In genomic region chr12:85373591-85374560, GRCm38 (mm10) we compare ENCODE assay signal across 8 mouse cellular contexts. TPM values are rescaled to one million over a fixed set of nuclear protein-coding genes. Genes with fewer than 3 reads are reported as not detected.
DNase-seq lines count a peak whose midpoint lies in the region; ATAC-seq and TF ChIP-seq lines count a peak whose summit lies in the region.

No protein-coding gene starts in this region.

- peaks cover 39% of the 10 kb centered on the region for H3K4me1 ChIP-seq in hindbrain, embryonic 13.5 days (replicated peaks)

- no peaks in the 10 kb centered on the region for H3K27me3 ChIP-seq in Patski
- no peaks in the 10 kb centered on the region for H3K27me3 ChIP-seq in hindbrain, embryonic 13.5 days

- 2% methylated on average over 50 of the region's 53 CpGs for WGBS in hindbrain, embryonic 13.5 days

- peak; percentile 85 for ATAC-seq in Patski
- ATAC-seq in hindbrain, embryonic 13.5 days (ENCODE audit: low FRiP score): peak; percentile 75
- ATAC-seq in megakaryocyte, adult 5-6 weeks (ENCODE audit: poor library complexity, severe bottlenecking): peak; percentile 76

- peak overlapping the region; percentile 78 for H3K4me2 ChIP-seq in hindbrain, embryonic 13.5 days

- in situ Hi-C loops in Patski (cut with MboI; ENCODE audit: low pct_unique_long_range_greater_than_20kb): no loop called here

- no peaks in the 10 kb centered on the region for H3K9me3 ChIP-seq in hindbrain, embryonic 13.5 days

- DNase-seq in Patski (ENCODE audit: low read depth, low spot score): no peak
- peak; percentile 56 for DNase-seq in cerebellum, adult 9-10 months
- DNase-seq in frontal cortex, adult 2 months (ENCODE audit: extremely low spot score in 1 of 2, low spot score in 1 of 2): peak; percentile 13 to 63
- DNase-seq in left cerebral cortex, adult 18-20 months (ENCODE audit: low spot score in 2 of 2): peak; percentile 58 to 60
- peak; percentile 67 for DNase-seq in right cerebral cortex, adult 18-20 months
- peak; percentile 77 for DNase-seq in urinary bladder, postnatal 14 days (ENCODE audit: low spot score)

- CTCF ChIA-PET in Patski (lab: Charles Lee): no interaction called here

- peak overlapping the region; percentile 81 for H3K27ac ChIP-seq in hindbrain, embryonic 13.5 days

- H3K9ac ChIP-seq in hindbrain, embryonic 13.5 days: peak overlapping the region; percentile 97

- no peaks in the 10 kb centered on the region for H3K36me3 ChIP-seq in hindbrain, embryonic 13.5 days

- POLR2A ChIA-PET in Patski (lab: Charles Lee): interaction anchor here (0.7 to 1.0 kb wide), 2 partner anchors 9 to 78 kb away, joined by 3 read pairs; no protein-coding TSS in a partner anchor

- H3K4me3 ChIP-seq in hindbrain, embryonic 13.5 days: peak overlapping the region; percentile 95

- no peak for TF ChIP-seq CTCF in Patski (IDR thresholded peaks at IDR 0.05)

RNA-seq across cellular contexts. Expression of gene Tmed10, which starts 0.8 kb away (rescaled TPM):
- polyA plus RNA-seq in Patski (2021): 238 TPM
- 128 and 136 TPM in 2 replicates for polyA plus RNA-seq in frontal cortex, adult 2 months (2012; rRNA removed)
- polyA plus RNA-seq in hindbrain, embryonic 13.5 days (2015; fragmentation: Nextera tagmentation; extraction: Ambion mirVana): 198 TPM in 2 replicates
- total RNA-seq in left cerebral cortex, adult 18-20 months (2021): 100 to 1,000 TPM; 162 to 165 TPM
- 297 and 300 TPM in 2 replicates for total RNA-seq in megakaryocyte, adult 5-6 weeks (2015)
- total RNA-seq in megakaryocyte, adult 5-6 weeks (2017): 128 and 157 TPM in 2 replicates

RNA-seq across cellular contexts. Expression of gene Nek9, which starts 34.7 kb away (rescaled TPM):
- polyA plus RNA-seq in Patski (2021): 82.4 TPM
- polyA plus RNA-seq in frontal cortex, adult 2 months (2012; rRNA removed): 33.9 and 38.0 TPM in 2 replicates
- polyA plus RNA-seq in hindbrain, embryonic 13.5 days (2015; fragmentation: Nextera tagmentation; extraction: Ambion mirVana): 12.8 and 13.7 TPM in 2 replicates
- 10 to 100 TPM; 35.7 to 36.3 TPM for total RNA-seq in left cerebral cortex, adult 18-20 months (2021)
- 40.9 TPM in 2 replicates for total RNA-seq in megakaryocyte, adult 5-6 weeks (2015)
- total RNA-seq in megakaryocyte, adult 5-6 weeks (2017): 25.1 and 27.9 TPM in 2 replicates
